Mouse (Mus musculus) limb, embryonic 10.5 days (tissue): ENCODE results near the gene Tex19.2. TPM values are rescaled to one million over a fixed set of nuclear protein-coding genes. Genes with fewer than 3 reads are reported as not detected.

ENCODE experiments used
- DNase-seq: peaks from one replicate; pipeline ENCODE4 v3.0.0-alpha.2; 2017; ENCODE audit warnings: low spot score
- H3K27ac ChIP-seq: fragments of 300-500 bp; sonication (generic); 2 replicates; pipeline ENCODE4 v1.5.1; 2016; ENCODE audit warnings: mild to moderate bottlenecking
- H3K27me3 ChIP-seq: fragments of 300-500 bp; sonication (generic); 2 replicates; pipeline ENCODE4 v1.6.1; 2016; ENCODE audit warnings: low read depth, mild to moderate bottlenecking; ENCODE audit not compliant: poor library complexity, severe bottlenecking
- H3K36me3 ChIP-seq: fragments of 300-500 bp; sonication (generic); 2 replicates; pipeline ENCODE4 v1.6.1; 2016; ENCODE audit warnings: mild to moderate bottlenecking, moderate library complexity
- H3K4me1 ChIP-seq: fragments of 300-500 bp; sonication (generic); 2 replicates; pipeline ENCODE4 v1.6.1; 2016
- H3K4me3 ChIP-seq: fragments of 300-500 bp; sonication (generic); 2 replicates; pipeline ENCODE4 v1.5.1; 2016; ENCODE audit warnings: mild to moderate bottlenecking, moderate library complexity
- H3K9me3 ChIP-seq: fragments of 300-500 bp; sonication (generic); replicated peaks from 2 replicates; pipeline ENCODE4 v1.6.1; 2016; ENCODE audit warnings: mild to moderate bottlenecking
- WGBS: fragments of 180-500 bp; shearing (Covaris S2); methylation state at CpG from one replicate; pipeline ENCODE4 v1.1.7; 2016; 5-methylcytosine and 5-hydroxymethylcytosine counted together
- polyA plus RNA-seq: library from polyadenylated mRNA; unstranded; fragments of >200 nt; fragmentation: Nextera tagmentation; extraction: Ambion mirVana; gene quantifications from 2 replicates; pipeline ENCODE4 v1.2.1, GENCODE M21; 2016

The Tex19.2 gene
- polyA plus RNA-seq, 1 experiment from 2014 or later: not detected

- 91% methylated on average over 4 of the region's 4 CpGs for WGBS
- H3K27me3 ChIP-seq: no peaks in the 10 kb centered on the region
- H3K36me3 ChIP-seq: no peaks in the 10 kb centered on the region
- no peak overlapping the region for H3K4me3 ChIP-seq
- no peaks in the 10 kb centered on the region for H3K4me1 ChIP-seq
- DNase-seq: no peak
- H3K9me3 ChIP-seq: no peaks in the 10 kb centered on the region
- H3K27ac ChIP-seq: no peak overlapping the region
Measured at GRCm38 (mm10) chr11:121101124-121101805, 17.2 kb downstream of the Tex19.2 start.

- H3K36me3 ChIP-seq: no peaks in the 10 kb centered on the region
- H3K27ac ChIP-seq: no peak overlapping the region
- H3K27me3 ChIP-seq: no peaks in the 10 kb centered on the region
- no peaks in the 10 kb centered on the region for H3K9me3 ChIP-seq
- DNase-seq: no peak
- 48% methylated on average over 7 of the region's 7 CpGs for WGBS
- no peak overlapping the region for H3K4me3 ChIP-seq
- H3K4me1 ChIP-seq: no peaks in the 10 kb centered on the region
Measured at GRCm38 (mm10) chr11:121100692-121101091, 17.8 kb downstream of the Tex19.2 start.

GRCm38 (mm10) chr11:121099762-121100161 lies 18.7 kb downstream of the Tex19.2 start:
- WGBS: 77% methylated on average over 7 of the region's 7 CpGs
- Histone ChIP-seq H3K9me3 (no peaks in the 10 kb centered on the region), H3K4me3 (no peak overlapping the region), H3K36me3 (no peaks in the 10 kb centered on the region), H3K4me1 (no peaks in the 10 kb centered on the region), H3K27me3 (no peaks in the 10 kb centered on the region), H3K27ac (no peak overlapping the region)
- DNase-seq: no peak

GRCm38 (mm10) chr11:121092606-121093585 lies 25.6 kb downstream of the Tex19.2 start:
- 89% methylated on average over 14 of the region's 14 CpGs for WGBS
- H3K9me3 ChIP-seq: no peaks in the 10 kb centered on the region
- DNase-seq: no peak
- no peaks in the 10 kb centered on the region for H3K4me1 ChIP-seq
- no peak overlapping the region for H3K27ac ChIP-seq
- no peaks in the 10 kb centered on the region for H3K36me3 ChIP-seq
- H3K4me3 ChIP-seq: no peak overlapping the region
- H3K27me3 ChIP-seq: no peaks in the 10 kb centered on the region

- Histone ChIP-seq H3K4me3 (no peak overlapping the region), H3K4me1 (no peaks in the 10 kb centered on the region), H3K9me3 (no peaks in the 10 kb centered on the region), H3K36me3 (no peaks in the 10 kb centered on the region), H3K27me3 (no peaks in the 10 kb centered on the region), H3K27ac (no peak overlapping the region)
- DNase-seq: no peak
- WGBS: 83% methylated on average over 4 of the region's 4 CpGs
Measured at GRCm38 (mm10) chr11:121090943-121091342, 27.5 kb downstream of the Tex19.2 start.

GRCm38 (mm10) chr11:121089756-121090546 lies 28.5 kb downstream of the Tex19.2 start:
- WGBS: 86% methylated on average over 2 of the region's 2 CpGs
- H3K27ac ChIP-seq: no peak overlapping the region

GRCm38 (mm10) chr11:121088997-121089396 lies 29.5 kb downstream of the Tex19.2 start:
- H3K9me3 ChIP-seq: no peaks in the 10 kb centered on the region
- DNase-seq: no peak
- WGBS: 70% methylated on average over 6 of the region's 6 CpGs
- no peak overlapping the region for H3K4me3 ChIP-seq
- no peaks in the 10 kb centered on the region for H3K4me1 ChIP-seq
- no peaks in the 10 kb centered on the region for H3K27me3 ChIP-seq
- no peaks in the 10 kb centered on the region for H3K36me3 ChIP-seq
- H3K27ac ChIP-seq: no peak overlapping the region

More at GRCm38 (mm10) chr11:121089756-121090546, 28.5 kb downstream of the Tex19.2 start:
- Histone ChIP-seq H3K4me3 (no peak overlapping the region), H3K27me3 (no peaks in the 10 kb centered on the region), H3K4me1 (no peaks in the 10 kb centered on the region), H3K36me3 (no peaks in the 10 kb centered on the region), H3K9me3 (no peaks in the 10 kb centered on the region)
- DNase-seq: no peak

- WGBS: 75% methylated on average over 4 of the region's 4 CpGs
- no peak for DNase-seq
- no peaks in the 10 kb centered on the region for H3K4me1 ChIP-seq
- no peaks in the 10 kb centered on the region for H3K36me3 ChIP-seq
- H3K9me3 ChIP-seq: no peaks in the 10 kb centered on the region
- H3K27ac ChIP-seq: no peak overlapping the region
- H3K27me3 ChIP-seq: no peaks in the 10 kb centered on the region
- no peak overlapping the region for H3K4me3 ChIP-seq
Measured at GRCm38 (mm10) chr11:121086296-121086695, 32.2 kb downstream of the Tex19.2 start.

GRCm38 (mm10) chr11:121085181-121085580 lies 33.3 kb downstream of the Tex19.2 start:
- H3K36me3 ChIP-seq: no peaks in the 10 kb centered on the region
- DNase-seq: no peak
- no peak overlapping the region for H3K27ac ChIP-seq
- H3K4me1 ChIP-seq: no peaks in the 10 kb centered on the region
- no peaks in the 10 kb centered on the region for H3K27me3 ChIP-seq
- H3K9me3 ChIP-seq: no peaks in the 10 kb centered on the region
- H3K4me3 ChIP-seq: no peak overlapping the region
- 87% methylated on average over 5 of the region's 5 CpGs for WGBS

GRCm38 (mm10) chr11:121082857-121083500 lies 35.5 kb downstream of the Tex19.2 start:
- DNase-seq: no peak
- 83% methylated on average over 6 of the region's 6 CpGs for WGBS
- no peaks in the 10 kb centered on the region for H3K4me1 ChIP-seq

GRCm38 (mm10) chr11:121082250-121082649 lies 36.2 kb downstream of the Tex19.2 start:
- Histone ChIP-seq H3K27ac (no peak overlapping the region), H3K9me3 (no peaks in the 10 kb centered on the region), H3K27me3 (no peaks in the 10 kb centered on the region), H3K4me3 (no peak overlapping the region), H3K4me1 (no peaks in the 10 kb centered on the region), H3K36me3 (no peaks in the 10 kb centered on the region)
- WGBS: 94% methylated on average over 3 of the region's 3 CpGs
- DNase-seq: no peak

More at GRCm38 (mm10) chr11:121082857-121083500, 35.5 kb downstream of the Tex19.2 start:
- Histone ChIP-seq H3K27me3 (no peaks in the 10 kb centered on the region), H3K4me3 (no peak overlapping the region), H3K36me3 (no peaks in the 10 kb centered on the region), H3K27ac (no peak overlapping the region), H3K9me3 (no peaks in the 10 kb centered on the region)

GRCm38 (mm10) chr11:121081120-121081519 lies 37.4 kb downstream of the Tex19.2 start, which contains the start of gene Sectm1a:
Gene Sectm1a (minus strand): TSS chr11:121081220.
- Histone ChIP-seq H3K36me3 (no peaks in the 10 kb centered on the region), H3K4me3 (no peak within 1 kb of the TSS), H3K4me1 (no peaks in the 10 kb centered on the region), H3K27me3 (no peaks in the 10 kb centered on the region), H3K27ac (no peak within 1 kb of the TSS), H3K9me3 (no peaks in the 10 kb centered on the region)
- WGBS: 70% methylated on average over 3 of the region's 3 CpGs
- DNase-seq: no peak
